Mouse (Mus musculus) brain, embryonic 14.5 days (tissue): ENCODE measurements around the gene Nat8f2. TPM values are rescaled to one million over a fixed set of nuclear protein-coding genes. Genes with fewer than 3 reads are reported as not detected.
"Not testable (repeated sequence)": the region's sequence is repeated elsewhere in the genome, so short reads cannot be mapped to it uniquely, and the experiment has no call there.

Experiments
- DNase-seq: peaks from one replicate; pipeline ENCODE4 v3.0.0-alpha.2; 2011; ENCODE audit warnings: low read depth
- CTCF ChIP-seq: fragments of 200-500 bp; IDR thresholded peaks from 2 replicates; pipeline ENCODE4 v1.5.1; 2012; ENCODE audit warnings: inconsistent platforms, mild to moderate bottlenecking, moderate library complexity, borderline replicate concordance; ENCODE audit not compliant: insufficient read depth, insufficient read length; ENCODE audit errors: extremely low read depth
- POLR2A ChIP-seq: fragments of 200-500 bp; IDR thresholded peaks from 2 replicates; pipeline ENCODE4 v1.6.1; 2012; ENCODE audit warnings: mild to moderate bottlenecking, inconsistent platforms, borderline replicate concordance; ENCODE audit not compliant: poor library complexity, insufficient read depth, insufficient read length, severe bottlenecking; ENCODE audit errors: extremely low read depth
- polyA plus RNA-seq: library from polyadenylated mRNA; depleted of rRNA; stranded (reverse); fragments of >200 nt; gene quantifications from 2 replicates; pipeline ENCODE4 v1.2.3, GENCODE M21; 2012

Gene Nat8f2
- polyA plus RNA-seq, 1 experiment = 0.10 TPM

GRCm38 (mm10) chr6:85853481-85853880, 15.5 kb downstream of the Nat8f2 start:
- TF ChIP-seq POLR2A (no peak), CTCF (no peak)
- DNase-seq = no peak

DNA sequence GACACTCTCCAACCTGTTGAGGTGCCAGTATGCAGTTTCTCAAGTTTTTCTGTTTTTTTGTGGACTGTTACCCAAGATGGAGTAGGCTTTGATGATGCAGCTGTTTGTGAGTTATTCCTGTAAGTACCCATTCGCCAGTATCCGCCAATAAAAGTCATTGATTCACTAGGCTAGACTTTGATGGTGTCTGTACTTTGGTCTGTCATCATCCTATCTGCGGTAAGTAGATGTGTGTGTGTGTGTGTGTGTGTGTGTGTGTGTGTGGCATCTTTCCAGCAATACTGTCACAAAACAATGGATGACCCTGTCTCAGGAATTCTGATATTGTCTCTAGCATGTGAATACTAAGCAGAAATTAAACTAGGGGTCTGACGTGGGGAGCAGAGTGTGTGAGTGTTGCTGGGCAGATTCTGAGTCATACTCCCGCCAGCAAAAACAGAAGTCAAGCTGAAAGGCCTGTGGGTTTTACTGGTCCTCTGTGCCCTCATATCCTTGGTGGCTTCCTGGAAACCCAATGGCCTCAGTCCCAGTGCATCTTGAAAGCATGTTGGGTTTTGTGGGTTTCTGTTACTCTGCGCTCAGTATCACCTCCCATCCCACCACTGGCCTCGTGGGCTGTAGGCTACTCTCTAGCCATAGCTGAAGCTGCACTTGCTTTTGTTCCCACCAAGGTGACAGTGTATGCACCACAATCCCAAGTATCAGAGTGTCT, 17.7 kb downstream of the Nat8f2 start:
- no peak for TF ChIP-seq POLR2A
- TF ChIP-seq CTCF = no peak
- DNase-seq = no peak

DNA sequence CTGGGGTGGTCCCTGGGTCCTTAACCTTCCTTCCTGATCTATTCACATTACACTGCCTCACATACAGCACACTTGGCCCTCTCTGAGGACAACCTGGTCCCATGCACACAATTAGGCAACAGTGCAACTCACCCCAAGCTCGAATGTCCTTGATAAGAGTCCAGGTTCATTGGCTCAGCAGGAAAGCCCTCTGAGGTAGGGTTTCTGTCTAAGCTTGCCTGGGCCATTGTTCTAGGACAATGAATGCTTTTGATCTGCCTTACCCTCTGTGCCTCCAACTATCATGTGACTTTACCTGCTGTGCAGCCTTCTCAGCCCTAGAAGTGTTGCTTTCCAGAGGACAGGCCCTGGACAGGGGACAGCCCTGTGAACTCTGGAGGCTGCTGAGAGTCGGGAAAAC, 19.7 kb downstream of the Nat8f2 start:
- DNase-seq = no peak
- TF ChIP-seq POLR2A (no peak), CTCF (no peak)

GRCm38 (mm10) chr6:85848140-85848539, 20.8 kb downstream of the Nat8f2 start:
- no peak for TF ChIP-seq CTCF
- no peak for TF ChIP-seq POLR2A
- no peak for DNase-seq

DNA sequence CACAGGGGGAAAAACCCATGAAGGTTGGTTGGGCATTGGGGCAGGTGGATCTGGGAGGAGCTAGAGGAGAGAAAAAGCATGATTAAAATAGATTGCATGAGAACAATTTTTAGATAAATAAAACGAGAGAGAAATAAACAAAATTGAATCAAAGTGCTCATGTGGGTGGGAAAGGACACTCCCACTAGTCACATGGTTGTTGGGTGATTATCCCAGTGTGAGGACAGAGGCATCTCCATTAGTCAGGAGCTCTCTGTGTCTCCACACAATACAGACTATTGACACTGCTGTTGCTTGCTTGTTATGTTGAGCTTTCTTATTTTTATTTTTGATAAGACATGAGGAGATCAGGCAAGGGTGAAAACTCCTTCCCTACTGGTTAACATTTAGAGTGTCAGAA, 22.0 kb downstream of the Nat8f2 start:
- no peak for TF ChIP-seq POLR2A
- DNase-seq = no peak

DNA sequence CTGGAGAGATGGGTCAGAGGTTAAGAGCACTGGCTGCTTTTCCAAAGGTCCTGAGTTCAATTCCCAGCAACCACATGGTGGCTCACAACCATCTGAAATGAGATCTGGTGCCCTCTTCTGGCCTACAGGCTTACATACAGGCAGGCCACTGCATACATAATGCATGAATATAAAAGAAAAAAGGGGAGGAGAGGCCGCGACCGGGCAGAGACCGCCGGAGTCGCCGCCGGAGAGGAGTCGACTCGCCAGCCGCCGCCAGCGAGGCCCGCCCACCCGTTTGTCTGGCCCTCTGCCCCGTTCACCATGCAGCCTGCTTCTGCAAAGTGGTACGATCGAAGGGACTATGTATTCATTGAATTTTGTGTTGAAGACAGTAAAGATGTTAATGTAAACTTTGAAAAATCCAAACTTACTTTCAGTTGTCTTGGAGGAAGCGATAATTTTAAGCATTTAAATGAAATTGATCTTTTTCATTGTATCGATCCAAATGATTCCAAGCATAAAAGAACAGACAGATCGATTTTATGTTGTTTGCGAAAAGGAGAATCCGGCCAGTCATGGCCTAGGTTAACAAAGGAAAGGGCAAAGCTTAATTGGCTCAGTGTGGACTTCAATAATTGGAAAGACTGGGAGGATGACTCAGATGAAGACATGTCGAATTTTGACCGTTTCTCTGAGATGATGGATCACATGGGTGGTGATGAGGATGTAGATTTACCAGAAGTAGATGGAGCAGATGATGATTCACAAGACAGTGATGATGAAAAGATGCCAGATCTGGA, 25.1 kb downstream of the Nat8f2 start:
- not testable (repeated sequence) for DNase-seq

DNA sequence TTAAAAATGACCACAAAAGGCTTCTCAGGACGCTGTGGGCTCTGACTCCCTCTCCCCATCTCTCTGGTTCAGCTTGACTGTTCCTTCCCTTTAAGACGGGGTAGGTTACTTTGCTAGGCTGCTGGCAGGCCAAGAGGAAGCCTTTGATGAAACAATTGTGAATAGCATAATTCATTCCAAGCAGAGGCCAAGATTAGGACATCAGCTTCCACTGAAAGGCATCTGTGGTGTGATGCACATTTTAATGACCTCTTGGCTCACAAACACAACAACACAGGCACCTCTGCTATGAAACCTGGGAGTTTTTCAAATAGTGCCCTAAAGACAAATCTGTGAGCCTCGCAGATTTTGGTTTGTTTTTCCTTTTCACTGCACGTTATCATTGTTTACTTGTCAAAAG, 29.0 kb downstream of the Nat8f2 start:
- DNase-seq = peak; percentile 84
- TF ChIP-seq CTCF (no peak), POLR2A (no peak)

DNA sequence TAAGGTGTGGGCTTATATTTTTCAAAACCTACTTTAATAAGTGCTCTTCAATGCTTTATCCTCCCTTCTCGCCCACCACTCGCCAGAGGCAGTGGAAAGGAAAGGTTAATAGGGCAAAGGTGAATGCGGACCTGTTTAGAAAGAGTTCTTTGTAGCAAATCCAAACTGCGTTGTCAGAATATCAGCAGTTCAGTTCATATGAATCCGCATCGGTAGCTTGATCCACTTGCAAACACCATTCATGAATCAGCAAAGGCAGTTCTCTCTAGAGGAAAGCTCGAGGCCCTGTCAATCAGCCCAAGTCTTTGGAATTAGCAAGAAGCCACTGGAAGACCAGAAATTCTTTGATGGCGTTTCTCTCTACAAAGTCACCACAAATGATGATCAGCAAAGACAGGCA, 30.3 kb downstream of the Nat8f2 start:
- peak; percentile 25 for DNase-seq

GRCm38 (mm10) chr6:85837307-85837706, 31.7 kb downstream of the Nat8f2 start:
- DNase-seq = peak; percentile 85

More for the DNA sequence above, 30.3 kb downstream of the Nat8f2 start:
- TF ChIP-seq CTCF = no peak
- TF ChIP-seq POLR2A = no peak

DNA sequence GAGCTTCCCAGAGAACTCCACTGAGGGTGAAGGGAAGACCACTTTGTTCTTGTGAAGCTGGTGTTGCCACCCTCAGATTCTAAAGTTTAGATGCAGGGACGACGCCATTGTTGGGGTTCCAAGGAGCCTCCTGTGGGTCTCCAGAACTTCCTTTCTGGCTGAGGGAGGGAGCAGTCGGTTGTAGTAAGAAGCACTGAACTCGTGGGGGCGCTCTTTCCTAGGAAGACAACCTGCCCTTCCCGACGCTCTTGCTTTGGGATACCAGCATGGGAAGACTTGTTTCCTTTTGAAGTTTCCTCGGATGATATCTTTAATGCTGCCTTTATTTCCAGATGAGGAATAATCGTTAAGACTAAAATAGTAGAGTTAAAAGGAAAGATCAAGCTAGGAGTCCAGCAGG, 32.1 kb downstream of the Nat8f2 start:
- peak; percentile 35 for DNase-seq
- TF ChIP-seq CTCF = 0 out of 2 replicates have a peak, but pooled peaks have one; percentile 1

GRCm38 (mm10) chr6:85836098-85836497, 32.9 kb downstream of the Nat8f2 start:
- DNase-seq = not testable (repeated sequence)

DNA sequence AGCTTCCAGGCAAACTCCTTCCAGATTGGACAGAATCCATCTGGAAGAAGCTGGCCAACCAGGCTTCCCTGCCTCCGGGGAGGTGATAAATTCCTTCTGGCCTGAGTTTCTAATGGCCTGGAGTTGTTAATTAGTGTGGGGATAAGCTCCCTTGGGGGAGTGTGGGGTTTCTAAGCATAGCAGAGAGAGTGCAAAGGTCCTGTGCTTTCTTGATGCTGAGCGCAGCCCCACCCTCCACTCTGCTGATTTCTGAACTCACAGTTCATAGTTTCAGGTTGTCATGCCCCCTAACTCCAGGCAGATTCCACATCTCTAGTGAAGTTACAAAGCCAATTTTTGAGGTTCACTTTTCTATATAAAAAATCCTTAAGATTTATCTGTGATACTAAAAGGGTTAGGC, 33.9 kb downstream of the Nat8f2 start:
- DNase-seq = not testable (repeated sequence)

DNA sequence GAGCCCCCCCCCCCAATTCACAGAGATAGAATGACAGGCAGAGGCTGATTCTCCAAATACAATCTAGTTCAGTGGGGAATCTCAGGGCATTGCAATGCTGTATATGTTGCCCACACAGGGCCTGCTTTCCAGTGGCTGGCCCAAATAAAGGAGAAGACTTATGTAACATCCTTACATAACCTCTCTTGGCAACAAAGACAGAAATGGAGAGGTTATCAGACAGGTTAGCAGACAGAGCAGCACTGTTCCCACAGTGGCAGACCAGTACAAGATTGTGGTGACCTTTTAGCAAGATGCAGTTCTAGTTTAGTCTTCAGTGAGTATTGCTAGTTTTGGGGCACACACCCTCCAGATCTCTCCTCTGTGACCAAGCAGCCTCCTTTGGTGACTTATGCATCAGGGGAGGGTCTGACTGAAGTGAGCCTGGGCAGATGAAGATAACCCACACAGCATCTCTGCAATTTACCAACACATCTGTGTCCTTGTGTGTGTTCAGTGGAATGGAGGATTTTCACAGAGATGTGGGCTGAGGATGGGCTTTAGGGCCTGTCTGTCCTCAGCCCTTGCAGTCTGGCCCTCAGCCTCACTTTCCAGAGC, 34.4 kb downstream of the Nat8f2 start:
- DNase-seq = not testable (repeated sequence)

- DNase-seq = no peak
- TF ChIP-seq POLR2A (no peak), CTCF (no peak)
Observed at GRCm38 (mm10) chr6:85831796-85832321, 37.1 kb downstream of the Nat8f2 start, which contains the start of gene Nat8. Nat8 (minus strand) TSS chr6:85832082.
